Mouse (Mus musculus): ENCODE measurements around the gene Fus. TPM values are rescaled to one million over a fixed set of nuclear protein-coding genes. Genes with fewer than 3 reads are reported as not detected.
"Not testable (repeated sequence)": the region's sequence is repeated elsewhere in the genome, so short reads cannot be mapped to it uniquely, and the experiment has no call there.

Fus gene
- total RNA-seq, 2 experiments from 2014 or later: 402 to 429 TPM

- DNase-seq: no peak
These were observed 38.9 kb downstream of the Fus start for GRCm38 (mm10) chr7:128006193-128006592.

GRCm38 (mm10) chr7:128009715-128010340 lies 42.6 kb downstream of the Fus start:
- no peak for DNase-seq

- no peak for DNase-seq
These were observed 45.0 kb downstream of the Fus start for GRCm38 (mm10) chr7:128012136-128012780.

- no peak for DNase-seq
These were observed 45.9 kb downstream of the Fus start for GRCm38 (mm10) chr7:128013116-128013515.

- not testable (repeated sequence) for DNase-seq
These were observed 48.9 kb downstream of the Fus start for GRCm38 (mm10) chr7:128016134-128016533.

GRCm38 (mm10) chr7:128016650-128017049 lies 49.4 kb downstream of the Fus start:
- no peak for DNase-seq

- no peak for DNase-seq
These were observed 51.0 kb downstream of the Fus start for GRCm38 (mm10) chr7:128018275-128018674.

- DNase-seq: no peak
These were observed 51.9 kb downstream of the Fus start for GRCm38 (mm10) chr7:128019187-128019586.

GRCm38 (mm10) chr7:128022974-128023373 lies 55.7 kb downstream of the Fus start:
- no peak for DNase-seq

GRCm38 (mm10) chr7:128023565-128023964 lies 56.3 kb downstream of the Fus start:
- DNase-seq: no peak

- DNase-seq: no peak
These were observed 57.1 kb downstream of the Fus start for GRCm38 (mm10) chr7:128024364-128024763.

- no peak for DNase-seq
These were observed 57.7 kb downstream of the Fus start for GRCm38 (mm10) chr7:128024932-128025331.

- DNase-seq: no peak
These were observed 58.1 kb downstream of the Fus start for GRCm38 (mm10) chr7:128025381-128025780.

GRCm38 (mm10) chr7:128031403-128031976 lies 64.2 kb downstream of the Fus start:
- DNase-seq: peak; percentile 17

- DNase-seq: no peak
These were observed 65.2 kb downstream of the Fus start for GRCm38 (mm10) chr7:128032290-128032988.

GRCm38 (mm10) chr7:128032989-128033293 lies 65.7 kb downstream of the Fus start:
- DNase-seq: no peak

- DNase-seq: no peak
These were observed 66.4 kb downstream of the Fus start for GRCm38 (mm10) chr7:128033616-128034015.

Other genes with a start within 250 kb of the Fus start
- gene Ctf2, start 235.3 kb upstream of the Fus start, total RNA-seq (2021): not detected
- gene Fbxl19, start 222.9 kb upstream of the Fus start, total RNA-seq (2021): 1 to 10 TPM; 6.0 TPM
- 10 to 100 TPM; 14.7 to 14.8 TPM for gene Orai3, start 197.6 kb upstream of the Fus start, total RNA-seq (2021)
- 10 to 100 TPM; 30.8 to 32.0 TPM for gene Setd1a, start 190.8 kb upstream of the Fus start, total RNA-seq (2021)
- 1 to 10 TPM; 3.0 to 3.2 TPM for gene Gm49388, start 181.8 kb upstream of the Fus start, total RNA-seq (2021)
- gene Hsd3b7, start 166.9 kb upstream of the Fus start, total RNA-seq (2021): 10 to 100 TPM in 1 of 2 experiments, 1 to 10 TPM in 1; 9.6 to 10.3 TPM
- gene Stx4a, start 143.2 kb upstream of the Fus start, total RNA-seq (2021): 10 to 100 TPM; 67.1 to 75.3 TPM
- gene Stx1b, start 142.9 kb upstream of the Fus start, total RNA-seq (2021): 1 to 10 TPM in 1 of 2 experiments, under 1 TPM in 1; 0.90 to 1.2 TPM
- 10 to 100 TPM; 24.3 to 25.2 TPM for gene Zfp646, start 91.2 kb upstream of the Fus start, total RNA-seq (2021)
- gene Zfp668, start 90.6 kb upstream of the Fus start, total RNA-seq (2021): 1 to 10 TPM; 7.7 to 8.9 TPM
- gene Prss53, start 76.5 kb upstream of the Fus start, total RNA-seq (2021): 1 to 10 TPM in 1 of 2 experiments, under 1 TPM in 1; 0.88 to 1.1 TPM
- gene Gm21974, start 72.0 kb upstream of the Fus start, total RNA-seq (2021): not detected
- 10 to 100 TPM; 30.3 to 32.0 TPM for gene Vkorc1, start 71.8 kb upstream of the Fus start, total RNA-seq (2021)
- 100 to 1,000 TPM; 102 to 113 TPM for gene Bckdk, start 63.4 kb upstream of the Fus start, total RNA-seq (2021)
- 10 to 100 TPM; 13.0 to 13.9 TPM for gene Kat8, start 54.9 kb upstream of the Fus start, total RNA-seq (2021)
- gene Prss8, start 37.4 kb upstream of the Fus start, total RNA-seq (2021): not detected
- 1 to 10 TPM; 4.0 to 4.8 TPM for gene Prss36, start 20.7 kb upstream of the Fus start, total RNA-seq (2021)
- 10 to 100 TPM; 28.1 to 31.9 TPM for gene Pycard, start 26.4 kb downstream of the Fus start, total RNA-seq (2021)
- 10 to 100 TPM; 66.9 to 69.8 TPM for gene Trim72, start 36.5 kb downstream of the Fus start, total RNA-seq (2021)
- gene Itgam, start 95.2 kb downstream of the Fus start, total RNA-seq (2021): 1 to 10 TPM; 1.8 to 2.5 TPM
- gene Gm49368, start 95.2 kb downstream of the Fus start, total RNA-seq (2021): not detected
- under 1 TPM; 0.09 to 0.19 TPM for gene Itgax, start 162.1 kb downstream of the Fus start, total RNA-seq (2021)
- gene Itgad, start 186.9 kb downstream of the Fus start, total RNA-seq (2021): under 1 TPM in 1 of 2 experiments, not detected in 1; 0.56 TPM
- gene Cox6a2, start 238.9 kb downstream of the Fus start, total RNA-seq (2021): 1,000 to 10,000 TPM; 1,037 to 1,183 TPM